Mouse (Mus musculus): Measurements from ENCODE around the gene Tomm70a.

DNA sequence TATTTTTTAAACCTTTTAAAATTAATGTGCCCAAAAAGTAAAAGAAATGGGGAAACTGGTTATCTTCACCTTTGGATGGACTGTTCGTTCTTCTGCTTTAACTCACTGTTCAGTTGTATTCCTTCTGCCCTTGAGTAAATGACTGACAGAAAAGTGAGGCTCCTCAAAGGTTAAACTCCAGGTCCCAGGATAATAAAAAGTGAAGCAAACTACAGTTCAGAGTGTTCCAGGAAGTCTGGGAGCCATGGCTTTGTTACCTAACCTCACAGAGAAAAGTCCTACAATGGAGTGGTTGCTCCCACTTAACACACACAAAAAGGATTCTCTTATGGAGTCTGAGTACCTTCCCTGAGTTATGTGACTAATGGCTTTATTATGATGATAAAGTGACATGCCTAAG, 20.3 kb upstream of the Tomm70a start:
- TF ChIP-seq CTCF (IDR thresholded peaks at IDR 0.05; ENCODE audit: borderline replicate concordance, insufficient read depth, low read depth, low read length) (no peak), POLR2A (IDR thresholded peaks at IDR 0.05; ENCODE audit: borderline replicate concordance, insufficient read depth, low read length) (no peak)
